Mouse (Mus musculus): ENCODE measurements around the gene C5ar2. TPM values are rescaled to one million over a fixed set of nuclear protein-coding genes. Genes with fewer than 3 reads are reported as not detected.

C5ar2 gene
- total and polyA plus RNA-seq, 2 experiments from 2014 or later, result 0.05 to 0.14 TPM

DNA sequence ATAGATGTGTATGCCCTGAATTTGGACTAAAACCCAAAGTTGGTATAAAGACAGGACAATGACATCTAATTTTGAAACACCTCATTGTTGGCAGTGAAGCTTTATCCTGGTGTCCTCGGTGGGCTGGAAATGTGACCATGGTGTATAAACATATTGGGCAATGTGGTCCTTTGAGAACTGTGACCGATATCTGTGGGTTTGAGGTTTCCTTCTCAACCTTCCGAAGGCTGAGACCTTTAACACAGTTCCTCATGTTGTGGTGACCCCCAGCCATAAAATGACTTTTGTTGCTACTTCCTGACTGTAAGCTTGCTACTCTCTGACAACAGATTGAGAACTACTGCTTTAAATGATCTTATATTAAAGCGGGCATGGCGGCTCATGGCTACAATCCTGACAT, 6.7 kb upstream of the C5ar2 start:
- DNase-seq (ENCODE audit: low spot score) (no peak), ATAC-seq (ENCODE audit: low FRiP score) (no peak)
- H3K36me3 ChIP-seq (ENCODE audit: insufficient read depth, low read length), result no peaks in the 10 kb centered on the region
- no peak overlapping the region for H3K4me3 ChIP-seq (ENCODE audit: low read depth, low read length)
- no peak overlapping the region for H3K9ac ChIP-seq (replicated peaks; ENCODE audit: low read length, poor library complexity, severe bottlenecking)
- H3K27ac ChIP-seq (ENCODE audit: low read depth, low read length), result no peak overlapping the region
- H3K4me2 ChIP-seq (ENCODE audit: low read depth, low read length, poor library complexity, severe bottlenecking), result no peak overlapping the region
- TF ChIP-seq CTCF (IDR thresholded peaks at IDR 0.05), result no peak
- WGBS, result 86% methylated on average over 5 of the region's 5 CpGs
- H3K4me1 ChIP-seq (ENCODE audit: insufficient read depth, low read length), result no peaks in the 10 kb centered on the region
- H3K9me3 ChIP-seq (ENCODE audit: low read length), result no peaks in the 10 kb centered on the region
- H3K27me3 ChIP-seq (ENCODE audit: insufficient read depth, low read length), result no peaks in the 10 kb centered on the region

DNA sequence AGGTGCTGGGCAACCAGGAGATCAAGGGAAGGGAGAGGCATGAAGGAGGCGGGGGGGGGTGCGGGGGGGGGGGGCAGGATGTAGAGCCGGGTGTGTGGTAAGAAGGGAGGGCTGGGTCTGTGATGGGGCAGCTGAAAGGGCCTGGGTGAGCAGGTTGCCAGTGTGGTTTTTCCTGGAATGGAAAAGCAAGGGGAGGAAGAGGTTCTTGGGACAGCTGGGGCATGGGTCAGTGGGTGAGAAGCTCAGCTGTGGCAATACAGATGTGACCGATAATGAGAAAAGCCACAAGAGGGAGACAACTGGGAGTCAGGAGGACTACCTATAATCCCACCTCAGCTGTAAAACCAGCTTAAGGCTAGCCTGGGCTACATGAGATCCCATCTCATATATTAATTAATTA, 2.0 kb upstream of the C5ar2 start:
- Histone ChIP-seq H3K4me3 (ENCODE audit: low read depth, low read length) (no peak overlapping the region), H3K36me3 (ENCODE audit: insufficient read depth, low read length) (no peaks in the 10 kb centered on the region), H3K4me1 (ENCODE audit: insufficient read depth, low read length) (no peaks in the 10 kb centered on the region), H3K27ac (ENCODE audit: low read depth, low read length) (no peak overlapping the region), H3K9me3 (ENCODE audit: low read length) (no peaks in the 10 kb centered on the region), H3K4me2 (ENCODE audit: low read depth, low read length, poor library complexity, severe bottlenecking) (no peak overlapping the region), H3K9ac (replicated peaks; ENCODE audit: low read length, poor library complexity, severe bottlenecking) (no peak overlapping the region), H3K27me3 (ENCODE audit: insufficient read depth, low read length) (no peaks in the 10 kb centered on the region)
- ATAC-seq (ENCODE audit: low FRiP score) (no peak), DNase-seq (ENCODE audit: low spot score) (no peak)
- WGBS, result 45% methylated on average over 1 of the region's 4 CpGs
- no peak for TF ChIP-seq CTCF (IDR thresholded peaks at IDR 0.05)

DNA sequence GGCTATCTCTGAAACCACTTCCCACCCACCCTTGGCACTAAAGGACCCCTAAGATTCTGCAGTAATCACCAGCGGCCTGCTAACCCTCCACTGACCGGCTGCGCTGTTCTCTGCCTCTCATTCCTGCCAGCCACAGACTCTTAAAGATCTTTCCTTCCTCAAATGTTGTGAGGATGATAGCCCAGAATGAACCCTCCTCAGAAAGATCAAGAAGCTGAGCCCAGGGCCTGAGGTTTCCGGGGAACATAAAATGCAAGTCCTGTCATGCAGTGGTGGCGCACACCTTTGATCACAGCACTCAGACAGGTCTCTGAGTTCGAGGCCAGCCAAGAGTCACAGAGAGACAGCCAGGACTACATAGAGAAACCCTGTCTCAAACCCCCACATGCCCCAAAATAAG, 1.8 kb downstream of the C5ar2 start:
- no peak for DNase-seq (ENCODE audit: low spot score)
- H3K9me3 ChIP-seq (ENCODE audit: low read length), result no peaks in the 10 kb centered on the region
- no peaks in the 10 kb centered on the region for H3K36me3 ChIP-seq (ENCODE audit: insufficient read depth, low read length)
- H3K4me1 ChIP-seq (ENCODE audit: insufficient read depth, low read length), result no peaks in the 10 kb centered on the region
- no peak for TF ChIP-seq CTCF (IDR thresholded peaks at IDR 0.05)
- 83% methylated on average over 6 of the region's 6 CpGs for WGBS
- no peak overlapping the region for H3K4me2 ChIP-seq (ENCODE audit: low read depth, low read length, poor library complexity, severe bottlenecking)
- no peak overlapping the region for H3K27ac ChIP-seq (ENCODE audit: low read depth, low read length)
- no peaks in the 10 kb centered on the region for H3K27me3 ChIP-seq (ENCODE audit: insufficient read depth, low read length)
- ATAC-seq (ENCODE audit: low FRiP score), result no peak
- no peak overlapping the region for H3K9ac ChIP-seq (replicated peaks; ENCODE audit: low read length, poor library complexity, severe bottlenecking)
- H3K4me3 ChIP-seq (ENCODE audit: low read depth, low read length), result no peak overlapping the region

DNA sequence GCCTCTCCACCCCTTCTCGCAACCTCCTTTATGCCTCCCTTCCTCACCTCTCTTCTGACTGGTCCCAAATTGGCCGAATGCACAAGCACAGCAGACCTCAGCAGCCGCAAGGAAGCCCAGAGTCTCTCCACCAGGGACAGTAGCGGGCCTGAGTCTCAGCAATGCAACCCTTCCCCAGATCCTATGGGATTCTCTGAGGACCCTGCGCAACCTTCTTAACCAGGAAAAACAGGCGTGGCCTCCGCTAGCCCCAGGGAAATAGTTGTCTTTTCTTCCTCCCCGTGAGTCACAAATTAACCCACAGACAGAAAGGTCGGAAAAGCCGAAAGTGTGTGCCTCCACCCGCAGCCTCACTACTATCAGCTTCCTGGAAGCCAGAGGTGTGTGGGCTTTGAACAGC, 2.2 kb downstream of the C5ar2 start:
- H3K4me3 ChIP-seq (ENCODE audit: low read depth, low read length), result no peak overlapping the region
- DNase-seq (ENCODE audit: low spot score) (no peak), ATAC-seq (ENCODE audit: low FRiP score) (no peak)
- H3K27ac ChIP-seq (ENCODE audit: low read depth, low read length), result no peak overlapping the region
- no peaks in the 10 kb centered on the region for H3K27me3 ChIP-seq (ENCODE audit: insufficient read depth, low read length)
- 63% methylated on average over 11 of the region's 11 CpGs for WGBS
- no peaks in the 10 kb centered on the region for H3K36me3 ChIP-seq (ENCODE audit: insufficient read depth, low read length)
- TF ChIP-seq CTCF (IDR thresholded peaks at IDR 0.05), result no peak; the same call in 1 of the 2 replicates
- H3K4me2 ChIP-seq (ENCODE audit: low read depth, low read length, poor library complexity, severe bottlenecking), result no peak overlapping the region
- H3K9ac ChIP-seq (replicated peaks; ENCODE audit: low read length, poor library complexity, severe bottlenecking), result no peak overlapping the region
- H3K4me1 ChIP-seq (ENCODE audit: insufficient read depth, low read length), result no peaks in the 10 kb centered on the region
- H3K9me3 ChIP-seq (ENCODE audit: low read length), result no peaks in the 10 kb centered on the region

DNA sequence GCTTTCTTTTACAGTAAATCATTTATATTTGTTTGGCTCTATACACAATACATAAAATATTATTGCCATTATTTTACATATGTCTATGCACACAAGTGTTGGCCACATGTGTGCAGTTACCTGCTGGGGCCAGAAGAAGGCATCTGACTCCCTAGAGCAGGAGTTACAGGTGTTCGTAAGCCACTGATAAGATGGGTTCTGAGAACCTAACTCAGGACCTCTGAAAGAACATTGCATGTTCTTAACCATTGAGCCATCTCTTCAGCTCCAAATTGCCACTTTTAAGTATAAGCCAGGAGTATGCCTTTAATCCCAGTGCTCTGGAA, 3.0 kb downstream of the C5ar2 start:
- H3K4me3 ChIP-seq (ENCODE audit: low read depth, low read length), result no peak overlapping the region
- H3K36me3 ChIP-seq (ENCODE audit: insufficient read depth, low read length), result no peaks in the 10 kb centered on the region
- DNase-seq (ENCODE audit: low spot score), result no peak
- WGBS, result 95% methylated on average over 1 of the region's 1 CpGs
- H3K9ac ChIP-seq (replicated peaks; ENCODE audit: low read length, poor library complexity, severe bottlenecking), result no peak overlapping the region
- TF ChIP-seq CTCF (IDR thresholded peaks at IDR 0.05), result no peak
- H3K27me3 ChIP-seq (ENCODE audit: insufficient read depth, low read length), result no peaks in the 10 kb centered on the region
- H3K27ac ChIP-seq (ENCODE audit: low read depth, low read length), result no peak overlapping the region
- H3K9me3 ChIP-seq (ENCODE audit: low read length), result no peaks in the 10 kb centered on the region
- H3K4me1 ChIP-seq (ENCODE audit: insufficient read depth, low read length), result no peaks in the 10 kb centered on the region
- no peak overlapping the region for H3K4me2 ChIP-seq (ENCODE audit: low read depth, low read length, poor library complexity, severe bottlenecking)
- no peak for ATAC-seq (ENCODE audit: low FRiP score)

DNA sequence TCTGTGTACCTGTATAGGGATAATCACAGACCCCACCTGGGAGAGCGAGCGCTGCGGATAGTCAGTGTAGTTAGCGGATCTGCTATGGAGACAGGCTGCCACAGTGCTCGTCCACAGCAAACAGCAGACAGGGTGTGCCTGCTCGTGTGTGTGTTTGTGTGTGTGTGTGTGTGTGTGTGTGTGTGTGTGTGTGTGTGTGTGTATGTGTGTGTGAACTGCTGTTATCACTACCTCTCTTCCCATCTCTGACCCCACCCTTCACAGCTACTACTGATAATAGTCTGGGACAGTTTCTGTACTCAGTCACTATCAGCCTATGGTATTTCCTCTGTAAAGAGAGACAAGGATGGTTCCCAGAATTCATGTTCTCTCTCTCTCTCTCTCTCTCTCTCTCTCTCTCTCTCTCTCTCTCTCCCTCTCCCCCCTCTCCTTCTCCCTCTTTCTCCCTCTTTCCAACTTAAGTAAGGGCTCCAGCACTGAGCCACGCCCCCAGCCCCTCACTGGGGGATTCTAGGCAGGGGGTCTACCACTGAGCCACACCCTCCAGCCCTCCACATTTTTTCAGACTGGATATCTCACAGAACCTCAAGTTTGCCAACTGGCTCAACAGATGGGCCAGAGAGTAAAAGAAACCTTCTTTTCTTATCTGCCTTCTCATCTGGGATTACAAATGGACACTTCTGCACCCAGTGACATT, 3.5 kb downstream of the C5ar2 start:
- Histone ChIP-seq H3K4me2 (ENCODE audit: low read depth, low read length, poor library complexity, severe bottlenecking) (no peak overlapping the region), H3K4me1 (ENCODE audit: insufficient read depth, low read length) (no peaks in the 10 kb centered on the region), H3K27ac (ENCODE audit: low read depth, low read length) (no peak overlapping the region), H3K36me3 (ENCODE audit: insufficient read depth, low read length) (no peaks in the 10 kb centered on the region), H3K9ac (replicated peaks; ENCODE audit: low read length, poor library complexity, severe bottlenecking) (no peak overlapping the region), H3K27me3 (ENCODE audit: insufficient read depth, low read length) (no peaks in the 10 kb centered on the region), H3K9me3 (ENCODE audit: low read length) (no peaks in the 10 kb centered on the region), H3K4me3 (ENCODE audit: low read depth, low read length) (no peak overlapping the region)
- WGBS, result 85% methylated on average over 7 of the region's 7 CpGs
- no peak for ATAC-seq (ENCODE audit: low FRiP score)
- no peak for TF ChIP-seq CTCF (IDR thresholded peaks at IDR 0.05)
- DNase-seq (ENCODE audit: low spot score), result no peak
